Mouse (Mus musculus) limb, embryonic 11.5 days (tissue): ENCODE data around the gene Rpl24. TPM values are rescaled to one million over a fixed set of nuclear protein-coding genes. Genes with fewer than 3 reads are reported as not detected.
"Not testable (repeated sequence)": the region's sequence is repeated elsewhere in the genome, so short reads cannot be mapped to it uniquely, and the experiment has no call there.

Experiments
- ATAC-seq: fragments of 200-750 bp; cut with Nextera tagmentation; 2 replicates; pipeline ENCODE4 v1.8.0; 2017; ENCODE audit warnings: low read depth; ENCODE audit not compliant: insufficient number of reproducible peaks, low FRiP score, low TSS enrichment
- DNase-seq: peaks from one replicate; pipeline ENCODE4 v3.0.0-alpha.2; 2015; ENCODE audit warnings: low spot score
- H3K27ac ChIP-seq: fragments of 300-500 bp; sonication (generic); replicated peaks from 2 replicates; pipeline ENCODE4 v1.5.1; 2014; ENCODE audit warnings: low read depth, mild to moderate bottlenecking, low read length
- H3K27me3 ChIP-seq: fragments of 300-500 bp; sonication (generic); 2 replicates; pipeline ENCODE4 v1.6.1; 2014; ENCODE audit warnings: mild to moderate bottlenecking, low read length, mixed read lengths; ENCODE audit not compliant: control insufficient read depth, insufficient read depth
- H3K36me3 ChIP-seq: fragments of 300-500 bp; sonication (generic); 2 replicates; pipeline ENCODE4 v1.6.1; 2014; ENCODE audit warnings: mild to moderate bottlenecking, low read length, moderate library complexity, mixed read lengths; ENCODE audit not compliant: control insufficient read depth, insufficient read depth
- H3K4me1 ChIP-seq: fragments of 300-500 bp; sonication (generic); 2 replicates; pipeline ENCODE4 v1.6.1; 2014; ENCODE audit warnings: low read length, mixed read lengths; ENCODE audit not compliant: control insufficient read depth, insufficient read depth
- H3K4me2 ChIP-seq: fragments of 300-500 bp; sonication (generic); 2 replicates; pipeline ENCODE4 v1.6.1; 2014; ENCODE audit warnings: low read depth, mild to moderate bottlenecking, moderate library complexity; ENCODE audit not compliant: severe bottlenecking
- H3K4me3 ChIP-seq: fragments of 300-500 bp; sonication (generic); 2 replicates; pipeline ENCODE4 v1.5.1; 2014; ENCODE audit warnings: low read depth, low read length
- H3K9ac ChIP-seq: fragments of 300-500 bp; sonication (generic); 2 replicates; pipeline ENCODE4 v1.6.1; 2014; ENCODE audit warnings: mild to moderate bottlenecking, low read length
- H3K9me3 ChIP-seq: fragments of 300-500 bp; sonication (generic); 2 replicates; pipeline ENCODE4 v1.6.1; 2016; ENCODE audit warnings: low read length; ENCODE audit not compliant: control insufficient read depth
- WGBS: fragments of 180-500 bp; shearing (Covaris S2); extraction: QIAGEN DNeasy Blood & Tissue Kit; methylation state at CpG from one replicate; pipeline ENCODE4 v1.1.7; 2014; 5-methylcytosine and 5-hydroxymethylcytosine counted together
- polyA plus RNA-seq: library from polyadenylated mRNA; unstranded; fragments of >200 nt; fragmentation: Nextera tagmentation; extraction: Ambion mirVana; gene quantifications from 2 replicates; pipeline ENCODE4 v1.2.1, GENCODE M21; 2014

The Rpl24 gene
- polyA plus RNA-seq, 1 experiment from 2014 or later: 889 TPM

- 87% methylated on average over 6 of the region's 11 CpGs for WGBS
- H3K4me3 ChIP-seq, H3K36me3 ChIP-seq: not testable (repeated sequence)
These were observed 3.0 kb upstream of the Rpl24 start for GRCm38 (mm10) chr16:55963068-55963467.

GRCm38 (mm10) chr16:55964126-55964949 lies 1.7 kb upstream of the Rpl24 start:
- H3K36me3 ChIP-seq: no peaks in the 10 kb centered on the region
- H3K27ac ChIP-seq: no peak overlapping the region
- ATAC-seq: no peak
- peak; percentile 59 for DNase-seq
- no peak overlapping the region for H3K9ac ChIP-seq
- no peaks in the 10 kb centered on the region for H3K9me3 ChIP-seq
- no peak overlapping the region for H3K4me3 ChIP-seq
- H3K4me2 ChIP-seq: no peak overlapping the region
- 65% methylated on average over 4 of the region's 4 CpGs for WGBS
- no peaks in the 10 kb centered on the region for H3K27me3 ChIP-seq
- H3K4me1 ChIP-seq: no peaks in the 10 kb centered on the region

More at GRCm38 (mm10) chr16:55963068-55963467, 3.0 kb upstream of the Rpl24 start:
- H3K4me2 ChIP-seq, H3K9me3 ChIP-seq, H3K9ac ChIP-seq, H3K27ac ChIP-seq, H3K27me3 ChIP-seq, ATAC-seq, H3K4me1 ChIP-seq, DNase-seq: not testable (repeated sequence)

DNA sequence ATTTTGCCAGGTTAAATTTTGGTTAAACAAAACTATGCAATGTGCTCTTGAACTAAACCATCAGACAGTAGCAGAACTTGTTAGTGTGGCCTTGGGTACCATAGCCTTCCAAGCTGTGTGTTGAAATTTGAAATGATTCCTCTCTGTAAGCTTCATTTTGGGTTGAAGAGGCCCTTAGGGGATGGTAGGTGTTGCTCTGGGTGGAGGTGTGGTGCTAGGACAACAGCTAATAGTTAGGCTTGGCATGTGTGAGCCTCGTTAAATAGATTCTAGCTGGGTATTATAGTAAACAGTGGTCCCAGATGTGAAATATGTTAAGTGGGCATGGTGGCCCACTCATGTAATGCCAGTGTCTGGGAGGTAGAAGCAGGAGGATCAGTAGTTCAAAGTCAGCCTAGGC lies 1.1 kb downstream of the Rpl24 start:
- Histone ChIP-seq H3K4me2 (peak overlapping the region; percentile 73), H3K9me3 (no peaks in the 10 kb centered on the region), H3K36me3 (peaks cover 15% of the 10 kb centered on the region; the same call in 1 of the 2 replicates), H3K27me3 (no peaks in the 10 kb centered on the region), H3K27ac (no peak overlapping the region), H3K4me3 (peak overlapping the region; percentile 83), H3K4me1 (no peaks in the 10 kb centered on the region), H3K9ac (peak overlapping the region; percentile 96)
- WGBS: 38% methylated on average over 1 of the region's 1 CpGs
- DNase-seq (no peak), ATAC-seq (no peak)

GRCm38 (mm10) chr16:55969147-55969546 lies 3.1 kb downstream of the Rpl24 start:
- no peak overlapping the region for H3K9ac ChIP-seq
- H3K36me3 ChIP-seq: peaks cover 15% of the 10 kb centered on the region; the same call in 1 of the 2 replicates
- peak; percentile 57 for DNase-seq
- H3K4me1 ChIP-seq: no peaks in the 10 kb centered on the region
- no peak for ATAC-seq
- no peak overlapping the region for H3K4me3 ChIP-seq
- WGBS: 82% methylated on average over 3 of the region's 3 CpGs
- no peaks in the 10 kb centered on the region for H3K9me3 ChIP-seq
- H3K27me3 ChIP-seq: no peaks in the 10 kb centered on the region
- H3K27ac ChIP-seq: no peak overlapping the region
- H3K4me2 ChIP-seq: no peak overlapping the region

- no peak overlapping the region for H3K4me2 ChIP-seq
- H3K9ac ChIP-seq: no peak overlapping the region
- DNase-seq (no peak), ATAC-seq (no peak)
- H3K27me3 ChIP-seq: no peaks in the 10 kb centered on the region
- peaks cover 2% of the 10 kb centered on the region; the same call in 1 of the 2 replicates for H3K4me1 ChIP-seq
- no peak overlapping the region for H3K27ac ChIP-seq
- no peaks in the 10 kb centered on the region for H3K9me3 ChIP-seq
- H3K36me3 ChIP-seq: peaks cover 15% of the 10 kb centered on the region; the same call in 1 of the 2 replicates
- H3K4me3 ChIP-seq: no peak overlapping the region
- 95% methylated on average over 5 of the region's 5 CpGs for WGBS
These were observed 4.3 kb downstream of the Rpl24 start for GRCm38 (mm10) chr16:55970416-55970815.

DNA sequence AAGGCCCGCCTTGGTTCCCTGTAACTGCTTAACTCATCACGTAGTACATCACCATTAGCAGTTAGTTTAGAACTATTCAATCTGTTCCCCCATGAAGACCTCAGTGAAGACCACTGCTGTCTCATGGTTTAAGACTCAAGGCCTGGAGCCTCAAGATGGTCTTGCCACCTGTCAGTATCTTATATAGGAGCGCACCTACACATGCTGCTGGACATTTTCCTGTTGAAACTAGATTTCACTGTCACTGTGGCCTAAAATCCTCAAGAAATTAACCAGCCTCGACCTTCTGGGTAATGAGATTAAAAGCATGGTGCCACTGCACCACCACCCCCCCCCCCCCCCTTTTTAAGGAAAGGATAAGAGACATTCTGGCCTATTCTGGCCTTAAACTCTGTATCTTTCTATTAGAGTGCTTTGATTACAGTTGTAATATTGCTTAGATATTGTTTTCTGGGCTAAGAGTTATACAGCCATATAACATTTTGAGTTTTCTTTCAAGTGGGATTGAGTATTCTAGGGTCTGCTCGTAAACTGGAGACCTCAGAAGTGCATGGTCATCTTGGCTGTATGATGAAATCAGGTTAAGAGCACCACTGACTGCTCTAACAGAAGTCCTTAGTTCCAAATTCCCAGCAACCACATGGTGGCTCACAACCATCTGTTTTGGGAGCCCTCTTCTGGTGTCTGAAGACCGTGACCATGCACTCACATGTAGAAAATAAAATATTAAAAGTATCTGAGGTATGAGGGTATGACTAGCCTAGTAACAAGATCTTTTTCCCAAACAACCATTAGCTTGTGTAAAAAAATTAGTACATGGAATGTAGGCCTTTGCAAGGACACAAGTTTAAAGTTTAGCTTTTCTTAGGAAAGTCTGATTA lies 5.9 kb downstream of the Rpl24 start:
- no peak overlapping the region for H3K27ac ChIP-seq
- H3K4me1 ChIP-seq: peaks cover 2% of the 10 kb centered on the region; the same call in 1 of the 2 replicates
- H3K36me3 ChIP-seq: peaks cover 15% of the 10 kb centered on the region; the same call in 1 of the 2 replicates
- H3K9me3 ChIP-seq: no peaks in the 10 kb centered on the region
- no peak for ATAC-seq
- WGBS: 82% methylated on average over 6 of the region's 6 CpGs
- DNase-seq: no peak
- no peak overlapping the region for H3K4me2 ChIP-seq
- H3K27me3 ChIP-seq: no peaks in the 10 kb centered on the region
- H3K4me3 ChIP-seq: no peak overlapping the region
- H3K9ac ChIP-seq: no peak overlapping the region

DNA sequence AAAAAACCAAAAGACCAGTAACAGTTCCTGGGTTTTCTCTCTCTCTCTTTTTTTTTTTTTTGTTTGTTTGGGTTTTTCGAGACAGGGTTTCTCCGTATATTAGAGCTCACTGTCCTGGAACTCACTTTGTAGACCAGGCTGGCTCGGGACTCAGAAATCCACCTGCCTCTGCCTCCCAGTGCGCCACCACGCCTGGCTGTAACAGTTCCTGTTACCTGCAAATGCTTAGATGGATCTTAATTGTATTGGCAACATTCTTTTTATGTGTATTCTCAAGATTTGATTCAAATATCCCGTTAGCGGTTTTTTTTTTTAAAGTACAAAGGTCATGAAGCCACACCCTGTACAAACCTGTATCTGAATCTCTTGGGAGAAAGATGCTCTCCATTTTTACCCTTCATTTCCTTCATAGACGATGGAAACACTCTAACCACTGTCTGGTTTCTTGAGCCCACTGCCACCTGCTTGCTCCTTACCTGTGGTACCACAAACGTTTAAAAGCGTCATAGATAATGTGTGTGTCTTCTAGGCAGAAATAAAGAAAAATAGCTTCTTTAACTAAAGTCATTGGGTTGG lies 6.6 kb downstream of the Rpl24 start:
- H3K36me3 ChIP-seq: peaks cover 15% of the 10 kb centered on the region; the same call in 1 of the 2 replicates
- ATAC-seq (no peak), DNase-seq (no peak)
- no peak overlapping the region for H3K9ac ChIP-seq
- no peaks in the 10 kb centered on the region for H3K27me3 ChIP-seq
- WGBS: 63% methylated on average over 10 of the region's 10 CpGs
- H3K4me1 ChIP-seq: peaks cover 2% of the 10 kb centered on the region; the same call in 1 of the 2 replicates
- H3K27ac ChIP-seq: no peak overlapping the region
- H3K9me3 ChIP-seq: no peaks in the 10 kb centered on the region
- 0 out of 2 replicates have a peak overlapping the region, but pooled peaks have one; percentile 99 for H3K4me3 ChIP-seq
- peak overlapping the region; percentile 49 for H3K4me2 ChIP-seq
